Mouse (Mus musculus): ENCODE measurements around the gene Layn. TPM values are rescaled to one million over a fixed set of nuclear protein-coding genes. Genes with fewer than 3 reads are reported as not detected.
A peak's percentile ranks its signal among the peaks of the same experiment; 100 is the strongest.

The Layn gene
- total and polyA plus RNA-seq, 3 experiments = 1.2 to 9.1 (median 5.8) TPM

- no peak for DNase-seq
These were observed 44.6 kb downstream of the Layn start for GRCm38 (mm10) chr9:51032291-51032690.

GRCm38 (mm10) chr9:51031603-51032002, 45.3 kb downstream of the Layn start:
- no peak for DNase-seq

GRCm38 (mm10) chr9:51030147-51030546, 46.7 kb downstream of the Layn start:
- no peak for DNase-seq

- no peak for DNase-seq
These were observed 49.9 kb downstream of the Layn start for GRCm38 (mm10) chr9:51026952-51027351.

- no peak for DNase-seq
These were observed 55.6 kb downstream of the Layn start for GRCm38 (mm10) chr9:51021123-51021795.

- DNase-seq = no peak
These were observed 56.5 kb downstream of the Layn start for GRCm38 (mm10) chr9:51020351-51020750.

- DNase-seq = no peak
These were observed 57.2 kb downstream of the Layn start for GRCm38 (mm10) chr9:51019670-51020069.

GRCm38 (mm10) chr9:51015732-51016131, 61.2 kb downstream of the Layn start:
- DNase-seq = peak; percentile 42

GRCm38 (mm10) chr9:51013644-51014043, 63.2 kb downstream of the Layn start:
- no peak for DNase-seq

GRCm38 (mm10) chr9:51009656-51009950, 67.3 kb downstream of the Layn start:
- DNase-seq = no peak

GRCm38 (mm10) chr9:51008841-51009655, 67.8 kb downstream of the Layn start, which contains the start of gene Sik2:
Gene Sik2 (minus strand): TSS chr9:51009073.
- DNase-seq = peak; percentile 96

- DNase-seq = no peak
These were observed 68.6 kb downstream of the Layn start for GRCm38 (mm10) chr9:51008068-51008840.

GRCm38 (mm10) chr9:51007726-51008067, 69.2 kb downstream of the Layn start:
- DNase-seq = no peak

GRCm38 (mm10) chr9:51006846-51007245, 70.0 kb downstream of the Layn start:
- DNase-seq = peak; percentile 57

Small RNAs within 50 kb of the gene (microRNA-seq; reads per million reads assigned to microRNA genes)
- gene Mir34b (40.4 to 78.6 reads per million in 2 experiments), gene Mir34c (1,295 to 2,581 reads per million in 2 experiments)

Other genes with a start within 250 kb of the Layn start
- gene Ppp2r1b, start 231.8 kb downstream of the Layn start, total RNA-seq (2021) = 10 to 100 TPM; 38.4 to 44.4 TPM
- 6.4 and 8.2 TPM in 2 replicates for gene Ppp2r1b, start 231.8 kb downstream of the Layn start, polyA plus RNA-seq (2012; rRNA removed)
- 100 to 1,000 TPM; 107 to 108 TPM for gene Sik2, start 68.0 kb downstream of the Layn start, total RNA-seq (2021)
- 81.4 and 146 TPM in 2 replicates for gene Sik2, start 68.0 kb downstream of the Layn start, polyA plus RNA-seq (2012; rRNA removed)
- not detected for gene Btg4, start 16.2 kb downstream of the Layn start, total RNA-seq (2021)
- gene Btg4, start 16.2 kb downstream of the Layn start, polyA plus RNA-seq (2012; rRNA removed) = not detected in 2 replicates
- not detected for gene 4833427G06Rik, start 25.0 kb upstream of the Layn start, total RNA-seq (2021)
- gene 4833427G06Rik, start 25.0 kb upstream of the Layn start, polyA plus RNA-seq (2012; rRNA removed) = not detected in 2 replicates
- gene Gm32742, start 88.4 kb upstream of the Layn start, total RNA-seq (2021) = not detected
- gene Gm32742, start 88.4 kb upstream of the Layn start, polyA plus RNA-seq (2012; rRNA removed) = not detected in 2 replicates
- under 1 TPM; 0.32 to 0.48 TPM for gene Pou2af1, start 136.6 kb upstream of the Layn start, total RNA-seq (2021)
- 0.41 and 0.45 TPM in 2 replicates for gene Pou2af1, start 136.6 kb upstream of the Layn start, polyA plus RNA-seq (2012; rRNA removed)
- 1 to 10 TPM; 2.2 to 4.0 TPM for gene Colca2, start 201.5 kb upstream of the Layn start, total RNA-seq (2021)
- gene Colca2, start 201.5 kb upstream of the Layn start, polyA plus RNA-seq (2012; rRNA removed) = 3.5 and 3.8 TPM in 2 replicates

All from adrenal gland, adult 2 months (tissue).